Mouse (Mus musculus) testis, postnatal 10 days (tissue): ENCODE measurements around the gene Gpr4.

Experiments
- DNase-seq: peaks from one replicate; pipeline ENCODE4 v3.0.0; 2021; ENCODE audit warnings: low spot score

Gene Gpr4

DNA sequence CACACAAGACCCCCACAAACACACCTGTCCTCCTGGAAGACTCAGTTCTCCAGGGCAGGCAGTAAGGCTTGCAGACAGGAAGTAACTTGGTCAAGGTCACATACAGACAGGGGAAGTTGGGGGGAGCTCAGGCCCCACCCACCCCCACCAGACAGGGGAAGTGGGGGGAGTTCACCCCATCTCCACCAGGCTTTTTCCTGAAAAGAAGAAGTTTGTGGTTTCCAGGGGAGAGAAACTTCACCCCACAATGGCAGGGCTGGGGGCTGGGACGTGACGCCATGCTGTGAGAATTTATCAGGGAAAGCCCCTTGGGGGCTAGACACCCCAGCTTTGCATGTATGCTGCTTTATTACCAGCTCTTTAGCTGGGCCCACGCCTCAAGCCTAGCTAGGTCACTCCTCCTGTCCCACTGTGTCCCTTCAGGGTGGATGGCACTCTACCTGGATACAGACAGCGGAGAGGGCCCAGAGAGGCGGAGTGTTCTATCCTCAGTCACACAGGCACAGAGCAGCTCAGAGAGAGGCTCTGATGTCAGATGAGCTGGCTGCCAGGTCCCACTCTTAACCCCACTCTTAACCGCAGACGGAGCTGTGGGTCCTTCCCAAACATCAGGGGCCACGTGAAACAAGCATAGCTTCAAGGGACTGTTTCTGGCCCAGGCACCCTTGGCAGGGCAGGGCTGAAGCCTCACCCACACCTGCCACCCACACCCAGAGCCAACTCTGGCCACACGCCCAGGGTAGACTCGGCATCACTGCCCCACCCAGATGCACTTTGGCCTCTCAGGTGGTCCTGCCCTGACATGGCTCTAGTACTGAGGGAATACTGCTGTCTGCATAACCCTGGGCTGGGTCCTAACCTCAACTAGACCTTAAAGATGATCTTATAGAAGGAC lies 53.8 kb downstream of the Gpr4 start:
- DNase-seq, result no peak

DNA sequence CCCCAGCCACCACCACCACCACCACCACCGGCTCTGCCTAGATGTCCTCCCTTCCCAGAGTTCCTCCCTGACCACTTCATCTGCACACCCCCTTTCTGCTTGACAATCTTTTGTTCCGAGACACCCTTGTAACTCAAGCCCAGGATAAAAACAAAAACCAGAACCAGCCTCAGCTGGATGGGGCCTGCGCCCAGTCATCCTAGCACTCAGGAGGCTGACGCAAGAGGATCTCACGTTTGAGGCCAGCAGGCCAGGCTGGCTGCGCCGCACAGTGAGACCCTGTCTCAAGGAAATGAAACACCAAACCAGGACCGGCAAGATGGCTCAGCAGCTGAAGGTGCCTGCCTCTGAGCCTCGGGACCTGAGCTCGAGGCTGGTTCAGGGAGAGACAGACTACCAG lies 54.7 kb downstream of the Gpr4 start:
- no peak for DNase-seq

DNA sequence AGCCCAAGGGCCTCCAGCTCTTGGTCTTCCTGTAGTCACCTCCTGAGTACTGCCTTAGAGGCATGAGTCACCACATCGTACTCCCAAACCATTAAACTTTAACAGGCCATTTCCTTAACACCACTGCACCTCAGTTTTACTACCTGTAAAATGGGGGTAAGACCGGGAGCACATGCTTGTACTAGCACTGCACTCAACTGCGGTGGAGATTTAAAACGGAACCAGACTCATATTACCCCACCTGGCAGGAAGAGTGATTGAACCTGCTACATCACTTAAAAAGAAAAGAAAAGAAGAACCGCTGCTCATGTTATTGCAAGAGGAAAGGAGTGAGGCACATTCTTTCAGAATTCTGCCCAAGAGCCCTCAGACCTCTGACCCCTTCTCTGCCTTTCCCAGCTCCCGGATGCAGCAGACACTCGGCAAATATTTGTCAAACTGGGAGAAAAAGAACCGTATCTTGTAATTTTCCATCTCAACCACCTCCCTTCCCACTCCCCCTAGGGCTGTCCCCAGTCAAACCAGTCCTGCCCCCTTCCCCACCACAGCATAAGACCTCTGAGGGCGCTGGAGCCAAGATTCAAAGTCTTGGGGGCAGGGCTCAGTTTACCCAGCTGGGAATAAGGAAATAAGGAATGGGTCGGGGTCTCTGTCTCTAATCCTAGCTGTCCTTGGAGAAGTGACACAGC lies 56.8 kb downstream of the Gpr4 start:
- no peak for DNase-seq

DNA sequence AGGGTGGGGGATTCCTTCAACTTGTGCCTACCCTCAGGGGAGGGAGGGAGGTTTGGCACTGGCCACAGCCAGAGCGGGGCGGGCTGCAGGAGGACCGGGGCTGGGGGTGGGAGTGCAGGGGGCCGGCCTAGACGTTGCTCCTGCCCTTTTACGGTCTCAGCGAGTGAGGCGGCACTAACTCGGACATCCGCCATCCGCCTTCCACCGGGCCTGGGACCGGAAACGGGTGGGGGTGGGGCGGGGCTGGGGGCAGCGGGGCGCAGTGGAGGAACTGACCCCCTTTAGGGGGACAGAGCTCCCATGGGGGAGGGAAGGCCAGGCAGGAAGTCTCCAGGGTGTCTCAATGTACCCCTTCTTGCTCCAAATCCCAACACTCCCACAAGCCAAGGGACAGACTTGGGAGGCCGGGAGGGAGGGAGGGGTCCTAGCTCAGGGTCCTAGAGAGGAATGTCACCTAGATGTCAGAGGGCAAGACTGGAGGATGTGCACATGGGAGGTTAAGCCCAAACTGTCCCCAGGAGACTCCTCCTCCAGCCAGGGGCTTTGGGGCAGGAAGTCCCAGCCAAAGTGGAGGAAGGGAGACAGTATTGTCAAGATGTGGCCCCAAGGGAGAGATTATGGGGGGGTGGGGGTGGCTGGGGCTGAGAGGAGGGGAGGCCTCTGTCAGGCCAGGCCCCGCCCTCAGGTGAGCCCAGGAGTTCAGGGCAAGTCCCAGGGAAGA lies 57.5 kb downstream of the Gpr4 start:
- DNase-seq, result peak; percentile 70

DNA sequence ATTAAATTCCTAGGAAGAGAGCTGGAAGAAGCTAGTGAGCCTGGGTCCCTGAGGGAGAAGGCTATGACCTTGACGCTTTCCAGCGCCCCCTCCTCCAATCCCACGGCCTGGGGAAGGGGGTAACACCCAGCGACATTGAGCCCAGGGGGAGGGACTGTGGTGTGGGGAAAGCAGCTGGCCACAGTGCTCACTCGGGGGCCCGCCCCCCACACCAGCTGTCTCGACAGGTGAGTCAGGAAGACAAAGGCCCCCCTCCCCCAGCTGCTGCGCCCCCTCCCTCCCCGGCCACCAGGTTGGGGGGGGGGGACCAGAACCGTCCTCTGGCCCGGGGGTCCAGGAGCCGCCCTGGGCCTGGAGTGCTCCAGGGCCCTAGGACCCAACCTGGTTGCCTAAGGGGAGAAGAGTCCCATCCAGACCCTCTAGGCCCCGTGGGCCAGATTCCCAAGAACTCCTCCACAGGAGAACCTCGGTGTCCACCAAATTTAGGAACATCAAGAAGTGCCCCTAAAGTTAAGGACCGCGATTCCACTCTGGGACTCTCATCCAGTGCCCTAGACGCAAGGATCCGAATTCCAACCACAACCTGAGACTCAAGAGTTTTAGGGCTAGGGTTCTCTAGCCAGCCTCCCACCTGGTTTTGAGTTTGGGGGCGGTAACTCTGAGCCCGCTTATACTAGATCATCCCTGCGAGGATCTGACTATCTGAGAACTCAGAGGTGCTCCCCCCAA lies 58.3 kb downstream of the Gpr4 start:
- peak; percentile 63 for DNase-seq

DNA sequence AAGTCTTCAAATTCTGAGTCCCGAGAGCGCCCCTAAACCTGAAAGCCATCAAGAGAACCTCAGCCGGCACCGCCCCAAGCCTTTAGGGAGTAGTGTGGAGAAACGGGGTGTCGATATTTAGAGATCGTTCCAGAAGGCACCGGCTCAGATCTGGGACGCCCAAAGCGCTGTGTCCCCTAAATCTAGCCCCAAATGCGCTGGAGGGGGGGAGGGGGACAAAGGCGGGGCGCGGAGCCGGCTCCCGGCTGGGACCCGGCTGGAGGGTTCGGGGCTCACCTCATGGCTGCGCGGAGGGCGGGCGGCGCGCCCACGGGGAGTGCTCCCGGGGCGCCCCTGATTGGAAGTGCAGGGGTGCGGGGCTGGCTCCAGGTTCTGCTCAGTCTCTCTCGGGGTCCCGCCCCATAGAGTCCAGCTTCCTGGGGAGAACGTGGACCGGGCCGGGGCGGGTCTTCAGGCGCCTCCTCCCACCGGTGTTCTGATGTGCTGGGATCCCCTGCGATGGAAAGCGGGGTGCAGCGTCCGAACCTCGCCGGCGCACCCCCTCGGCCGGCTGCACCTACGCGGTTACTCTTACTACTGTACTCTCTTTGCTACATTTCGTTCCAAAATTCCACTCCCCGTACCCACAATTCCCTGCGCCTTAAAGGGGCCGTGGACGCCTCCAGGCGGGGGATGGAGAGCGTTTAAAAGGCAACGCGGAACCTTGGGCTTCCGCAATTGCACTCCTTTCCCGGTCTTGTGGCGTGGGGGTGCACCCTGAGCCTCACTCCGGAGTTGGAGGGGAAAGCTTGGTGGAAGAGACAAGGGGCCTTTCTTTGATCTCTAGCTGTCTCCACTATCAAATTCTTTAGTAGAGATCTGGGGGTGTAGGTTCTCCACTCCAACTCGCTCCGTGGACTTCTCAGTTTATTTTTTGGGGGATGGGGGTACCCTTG lies 59.2 kb downstream of the Gpr4 start, which contains the start of gene Vasp:
Gene Vasp (minus strand): TSS at position 580 of the 935 bp plus-strand sequence.
- DNase-seq, result peak; percentile 89

DNA sequence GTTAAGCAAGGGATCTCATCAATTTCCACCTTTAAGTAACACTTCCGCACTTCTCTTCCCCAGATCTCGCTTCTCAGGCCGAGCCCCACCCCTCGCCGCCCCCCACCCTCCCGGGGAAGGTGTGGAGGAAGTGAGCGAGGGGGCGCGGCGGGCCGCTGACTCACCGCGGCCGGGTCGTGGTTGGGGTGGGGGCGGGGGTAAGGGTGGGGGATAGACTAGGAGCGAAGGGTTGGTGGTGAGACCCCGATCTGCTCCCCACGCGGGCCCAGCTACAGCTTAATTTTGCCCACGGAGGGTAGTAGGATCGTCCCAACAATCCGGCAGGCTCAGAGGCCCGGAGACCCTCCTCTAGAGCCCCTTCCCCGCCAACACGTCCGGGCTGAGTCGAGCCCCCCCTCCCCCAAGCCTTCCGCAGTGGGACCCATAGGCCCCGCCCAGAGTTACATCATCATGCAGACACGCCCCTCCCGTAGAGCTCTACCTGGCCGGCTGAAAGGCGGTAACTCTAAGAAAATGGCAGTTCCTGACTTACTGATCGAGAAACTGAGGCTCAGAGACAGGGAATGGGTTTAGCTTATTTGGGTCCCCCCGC lies 59.9 kb downstream of the Gpr4 start:
- DNase-seq, result peak; percentile 85
